Mouse (Mus musculus): ENCODE data around the gene Eif2ak4.

Gene Eif2ak4

DNA sequence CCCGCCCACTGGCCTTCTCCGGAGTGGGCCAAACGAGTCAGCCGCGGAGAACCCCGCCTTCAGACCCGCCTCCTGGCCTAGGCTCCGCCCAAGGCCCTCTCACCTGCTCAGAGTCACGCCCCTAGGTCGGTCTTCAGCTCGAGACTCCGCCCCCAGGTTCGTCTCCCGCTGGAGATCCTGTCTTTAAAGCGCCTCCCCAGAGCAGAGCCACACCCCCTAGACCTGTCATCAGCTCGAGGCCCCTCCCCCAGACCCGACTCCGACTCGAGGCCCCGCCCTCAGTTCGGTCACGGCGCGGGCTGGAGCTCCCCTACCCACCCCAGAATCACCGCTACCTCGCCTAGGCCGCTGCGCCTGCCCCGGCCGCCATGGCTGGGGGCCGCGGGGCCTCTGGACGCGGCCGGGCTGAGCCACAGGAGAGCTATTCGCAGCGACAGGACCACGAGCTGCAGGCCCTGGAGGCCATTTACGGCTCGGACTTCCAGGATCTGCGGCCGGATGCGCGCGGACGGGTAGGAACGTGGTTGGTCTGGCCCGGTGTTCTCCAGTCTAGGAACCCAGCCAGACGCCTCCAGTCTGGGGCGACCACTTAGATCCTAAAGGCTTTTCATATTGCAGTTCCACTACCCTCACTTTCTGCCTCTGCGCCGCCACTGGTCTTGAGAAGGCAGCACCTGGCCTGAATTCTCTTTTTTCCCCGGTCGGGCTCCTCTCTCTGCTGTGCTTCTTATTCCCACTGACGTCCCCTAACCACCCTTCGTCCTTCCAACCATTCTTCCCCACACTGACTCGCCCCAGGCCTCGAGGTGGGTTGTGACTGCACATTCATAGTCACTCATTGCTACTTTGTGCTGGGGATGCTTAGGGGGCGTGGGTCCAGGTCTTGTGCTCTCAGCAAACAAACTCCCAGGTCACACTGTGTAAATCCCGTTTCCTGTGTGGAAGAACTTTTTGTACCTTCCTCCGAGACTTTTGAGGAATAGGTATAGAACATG, at the start of gene Eif2ak4:
Gene Eif2ak4, plus strand, starts transcription at position 278 of the 995 bp plus-strand sequence.
- peak; percentile 98 to 99 for DNase-seq (ENCODE audit: low spot score in 2 of 2)

DNA sequence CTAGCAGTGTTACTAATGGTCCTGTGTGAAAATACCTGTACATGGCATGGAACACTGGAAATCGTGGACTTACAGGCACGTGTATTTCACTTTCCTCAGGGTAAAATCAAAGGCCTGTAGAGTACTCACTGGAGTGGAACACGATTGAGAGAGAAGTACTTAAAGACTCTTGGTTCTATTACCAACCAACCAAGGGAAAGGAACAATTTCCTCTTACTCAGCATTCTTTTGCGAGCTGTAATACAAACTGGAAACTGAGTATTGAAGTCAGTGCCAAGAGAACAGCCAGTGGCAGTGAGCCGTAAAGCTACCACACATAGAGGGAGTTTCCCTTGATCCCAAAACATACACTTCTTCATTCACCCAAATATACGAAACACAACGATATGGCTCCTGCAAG, 47.1 kb upstream of the Eif2ak4 start:
- no peak for DNase-seq (ENCODE audit: low spot score in 2 of 2)

DNA sequence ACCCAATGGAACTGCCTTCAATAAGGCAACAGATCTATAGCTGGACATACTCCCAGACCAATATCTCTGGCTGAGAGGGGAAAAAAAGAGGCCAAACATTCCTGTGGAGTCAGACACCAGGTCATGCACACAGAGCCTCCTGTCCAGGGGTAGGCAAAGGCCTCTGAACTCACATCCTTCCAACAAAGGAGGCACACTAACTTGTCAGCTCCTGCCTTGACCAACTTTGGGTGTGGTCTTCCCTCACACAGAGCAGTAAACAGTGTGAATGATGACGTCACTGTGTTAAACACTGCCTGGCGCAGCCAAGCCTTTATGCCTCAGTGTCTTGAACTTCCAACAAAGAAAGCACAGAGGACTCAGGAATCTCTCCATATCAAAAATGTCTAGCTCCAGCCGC, 44.5 kb upstream of the Eif2ak4 start:
- DNase-seq (ENCODE audit: low spot score in 2 of 2): no peak

DNA sequence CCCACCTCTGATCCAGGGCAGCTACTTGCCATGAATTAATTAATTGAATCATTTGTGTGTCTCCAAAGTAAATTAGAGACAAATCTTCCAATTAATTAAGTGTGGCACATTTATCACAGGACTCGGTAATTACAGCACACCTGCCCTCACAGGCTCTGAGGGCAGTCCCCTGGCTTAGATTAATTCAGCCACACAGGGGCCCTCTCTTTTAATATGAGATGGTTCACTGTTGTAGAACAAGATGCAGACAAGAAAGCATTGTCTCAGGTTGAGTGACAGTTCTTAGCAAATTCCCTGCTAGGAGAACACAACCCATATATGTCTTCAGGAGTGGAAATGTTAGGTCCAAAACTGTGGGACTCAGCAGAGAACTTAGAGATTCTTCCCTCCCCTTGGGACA, 42.9 kb upstream of the Eif2ak4 start:
- no peak for DNase-seq (ENCODE audit: low spot score in 2 of 2)

DNA sequence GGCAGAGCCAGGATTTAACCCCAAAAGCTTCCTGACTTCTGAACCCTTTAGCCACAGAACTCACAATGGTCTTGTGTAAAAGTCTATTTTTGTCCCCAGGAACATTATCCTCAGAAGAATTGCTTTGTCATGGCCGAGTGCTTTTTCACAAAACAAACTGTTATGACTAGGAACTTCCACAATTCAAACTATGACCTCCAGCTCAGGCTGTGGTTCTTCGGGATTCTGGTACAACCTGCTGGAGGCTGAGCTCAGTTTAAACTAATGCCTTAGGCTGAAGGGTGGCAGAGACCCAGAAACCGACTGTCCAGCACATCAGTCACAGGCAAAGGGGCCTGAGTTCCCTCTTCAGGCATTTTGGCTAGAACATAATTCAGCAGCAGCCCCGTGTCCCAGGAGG, 34.9 kb upstream of the Eif2ak4 start:
- DNase-seq (ENCODE audit: low spot score in 2 of 2): no peak

DNA sequence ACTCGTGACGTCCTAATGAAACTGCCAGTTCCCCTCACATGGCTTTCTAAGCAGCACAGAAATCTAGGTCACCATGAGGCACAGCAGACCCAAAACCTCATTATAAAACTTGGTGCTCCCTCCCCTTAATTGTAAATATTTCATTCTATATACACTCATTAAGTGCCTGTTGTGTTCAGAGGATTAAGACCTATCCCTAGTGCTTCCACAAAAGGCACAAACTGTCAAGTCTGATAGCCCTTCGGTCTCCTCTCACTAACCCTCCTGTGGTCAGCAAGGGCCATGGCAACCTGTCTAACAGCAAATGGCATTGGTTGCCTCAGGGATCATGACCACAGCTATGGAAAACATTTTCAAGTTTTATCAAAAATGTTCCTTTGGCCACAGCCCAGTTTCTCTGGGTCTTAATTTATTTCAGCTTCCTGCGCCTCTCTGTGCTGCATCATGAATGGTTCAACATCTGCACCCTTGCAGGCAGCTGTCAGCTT, 34.5 kb upstream of the Eif2ak4 start:
- DNase-seq (ENCODE audit: low spot score in 2 of 2): no peak

DNA sequence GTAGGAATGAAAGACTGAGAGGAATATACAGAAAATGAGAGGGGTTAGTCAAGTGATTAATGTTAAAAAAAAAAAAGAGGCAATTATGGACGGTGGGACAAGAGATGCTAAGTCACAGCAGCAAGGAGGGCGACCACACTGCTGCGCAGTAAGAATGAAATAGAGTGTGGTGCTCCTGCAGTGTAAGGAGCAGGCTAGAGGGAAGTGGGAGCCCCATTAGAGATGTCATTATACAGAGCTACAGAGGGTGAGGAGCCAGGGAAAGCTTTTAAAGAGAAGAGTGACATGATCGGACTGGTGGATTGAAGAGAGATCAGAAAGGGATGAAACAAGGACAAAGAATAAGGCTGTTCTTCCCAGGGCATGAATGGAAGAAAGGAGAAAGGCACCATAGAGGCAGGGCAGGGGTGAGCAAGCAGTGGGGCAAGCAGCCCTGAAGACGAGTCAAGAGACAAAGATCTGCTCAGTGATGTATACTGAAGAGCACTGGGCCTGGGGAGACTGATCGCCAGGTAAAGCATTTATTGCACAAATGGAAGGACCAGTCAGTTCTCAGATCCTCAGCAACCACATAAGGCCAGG, 33.2 kb upstream of the Eif2ak4 start:
- DNase-seq (ENCODE audit: low spot score in 2 of 2): no peak

DNA sequence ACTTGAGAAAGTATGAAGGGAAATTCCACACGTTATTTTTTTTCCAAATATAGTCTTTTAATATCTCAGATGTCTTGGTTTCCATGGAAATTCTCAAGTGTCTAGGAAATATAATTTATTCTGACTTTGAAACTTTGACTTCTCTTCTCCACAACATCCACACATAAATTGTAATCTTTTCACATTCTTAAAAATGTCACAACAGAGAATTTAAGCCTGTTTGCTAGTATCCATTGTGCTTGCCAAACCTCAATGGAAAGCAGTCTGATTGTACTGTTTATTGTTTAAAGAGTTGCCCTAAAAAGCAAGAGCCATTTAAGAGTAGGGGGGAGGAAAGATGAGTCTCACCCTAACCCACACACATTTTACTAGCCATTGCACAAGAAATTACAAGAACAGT, 16.6 kb upstream of the Eif2ak4 start:
- DNase-seq (ENCODE audit: low spot score in 2 of 2): no peak

DNA sequence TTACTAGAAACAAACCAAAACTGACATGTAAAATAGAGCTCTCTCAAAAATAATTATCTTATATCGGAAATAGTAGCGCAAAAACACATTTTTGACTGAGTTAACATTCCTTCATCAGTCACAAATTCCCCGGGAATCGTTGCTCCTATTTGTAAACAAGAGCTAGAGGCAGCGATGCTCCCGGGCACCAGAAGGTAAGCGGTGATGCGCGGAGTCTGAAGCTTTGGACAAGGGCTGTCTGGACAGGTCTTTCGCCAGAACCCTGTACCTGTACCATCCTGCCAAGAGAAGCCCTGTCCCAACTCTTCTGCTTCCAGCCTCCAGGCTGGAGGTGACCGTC, 15.9 kb upstream of the Eif2ak4 start:
- DNase-seq (ENCODE audit: low spot score in 2 of 2): no peak

DNA sequence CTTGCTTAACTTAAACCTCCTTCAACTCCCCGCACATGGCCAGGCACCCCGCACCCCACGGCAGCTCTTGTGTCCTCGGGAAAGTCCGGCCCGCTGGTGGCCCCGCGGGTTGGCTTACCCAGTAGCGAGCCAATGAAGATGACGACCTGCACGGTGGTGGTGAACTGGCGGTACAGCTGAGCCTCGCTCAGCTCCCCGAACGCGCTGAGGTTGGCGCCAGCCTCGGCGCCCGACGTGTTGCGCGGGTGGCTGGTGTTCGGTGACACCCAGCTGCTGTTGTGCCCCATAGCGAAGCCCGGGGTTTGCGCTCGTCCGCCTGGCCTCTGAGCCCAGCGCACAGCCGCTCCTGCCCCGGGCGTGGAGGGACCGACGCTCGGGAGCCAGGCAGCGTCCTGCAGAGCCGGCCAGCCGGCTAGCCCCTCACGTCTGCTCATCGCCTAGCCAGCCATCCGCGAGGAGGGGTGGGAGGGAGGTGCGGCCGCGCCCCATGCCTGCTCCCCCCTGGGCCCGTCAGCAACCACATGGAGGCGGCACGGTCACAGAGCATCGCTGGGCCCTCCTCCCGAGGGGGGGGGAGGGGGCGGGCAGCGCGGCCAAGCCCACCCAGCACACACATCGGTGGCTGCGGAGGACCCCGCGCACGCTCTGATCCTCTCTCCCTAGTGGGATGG, 15.4 kb upstream of the Eif2ak4 start, which contains the start of gene Gpr176:
Gene Gpr176, minus strand, starts transcription at position 519 of the 671 bp plus-strand sequence.
- peak; percentile 15 to 64 for DNase-seq (ENCODE audit: low spot score in 2 of 2)

DNA sequence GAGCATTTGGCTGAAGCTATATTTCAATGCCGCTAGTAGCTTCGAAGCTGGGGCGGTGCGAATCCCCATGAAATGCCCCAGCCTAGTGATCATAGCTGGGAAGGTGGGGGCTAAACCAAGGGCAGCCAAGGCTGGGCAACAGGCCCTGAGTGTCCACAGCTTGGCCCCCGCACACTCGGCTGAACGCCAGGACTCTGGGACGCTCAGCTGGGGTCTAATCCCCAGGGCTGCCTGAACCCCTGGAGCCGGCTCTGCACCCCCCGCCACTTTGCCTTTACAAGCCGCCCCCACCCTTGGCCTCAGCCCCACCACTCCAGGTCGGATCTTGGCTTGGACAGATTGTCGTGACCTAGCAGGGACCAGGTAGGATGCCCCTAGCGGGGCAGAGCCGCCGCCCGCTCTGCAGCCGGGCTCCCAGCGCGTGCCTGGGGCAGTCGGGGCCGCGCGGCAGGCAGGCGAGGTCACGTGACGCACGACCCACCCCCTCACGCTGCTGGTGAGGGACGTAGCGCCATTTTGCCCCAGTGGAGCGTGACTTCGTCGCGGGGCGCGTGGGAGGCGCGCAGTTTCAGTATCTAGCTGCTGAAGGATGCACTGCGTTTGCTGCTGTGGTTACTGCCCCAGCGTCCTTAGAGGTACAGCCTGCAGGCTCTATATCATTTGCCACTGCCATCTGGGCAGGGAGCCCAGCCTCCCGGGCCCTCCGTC, 14.7 kb upstream of the Eif2ak4 start:
- DNase-seq (ENCODE audit: low spot score in 2 of 2): peak; percentile 73 to 83

DNA sequence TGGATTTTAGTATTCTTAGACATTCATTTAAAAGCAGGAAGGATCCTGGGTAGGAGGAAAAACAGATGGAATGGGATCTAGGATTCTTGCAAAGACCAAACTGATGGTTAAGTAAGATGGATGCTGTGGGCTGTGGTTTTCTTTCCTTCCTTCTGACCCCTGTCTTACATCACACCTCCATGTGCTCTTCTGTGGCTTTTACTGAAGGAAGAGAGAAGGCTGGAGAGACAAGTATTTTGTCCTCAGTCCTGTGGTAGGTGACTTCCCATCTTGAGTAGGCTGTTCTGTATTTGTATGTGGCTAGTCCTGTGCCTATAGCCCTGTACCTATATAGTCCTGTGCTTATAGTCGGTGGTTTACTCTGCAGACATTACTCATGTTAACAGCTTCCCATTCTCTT, 12.9 kb upstream of the Eif2ak4 start:
- no peak for DNase-seq (ENCODE audit: low spot score in 2 of 2)

DNA sequence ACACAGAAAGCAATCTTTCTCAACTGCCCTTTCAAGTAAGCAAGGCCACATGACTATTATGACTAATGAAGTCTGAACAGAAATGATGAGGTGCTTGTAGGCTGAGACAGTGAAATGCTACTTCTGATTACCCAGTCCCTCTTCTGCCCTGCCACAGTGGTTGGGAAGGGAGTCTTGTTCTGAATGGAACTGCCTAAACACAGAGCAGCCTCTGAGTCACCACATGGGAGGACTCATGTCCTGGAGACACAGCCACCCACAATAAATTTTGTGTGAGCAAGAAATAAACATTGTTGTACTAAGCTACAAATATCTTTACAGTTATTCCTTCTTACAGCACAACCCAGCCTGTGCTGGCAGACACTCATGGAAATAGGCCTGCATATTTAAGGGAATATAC, 12.5 kb upstream of the Eif2ak4 start:
- no peak for DNase-seq (ENCODE audit: low spot score in 2 of 2)

DNA sequence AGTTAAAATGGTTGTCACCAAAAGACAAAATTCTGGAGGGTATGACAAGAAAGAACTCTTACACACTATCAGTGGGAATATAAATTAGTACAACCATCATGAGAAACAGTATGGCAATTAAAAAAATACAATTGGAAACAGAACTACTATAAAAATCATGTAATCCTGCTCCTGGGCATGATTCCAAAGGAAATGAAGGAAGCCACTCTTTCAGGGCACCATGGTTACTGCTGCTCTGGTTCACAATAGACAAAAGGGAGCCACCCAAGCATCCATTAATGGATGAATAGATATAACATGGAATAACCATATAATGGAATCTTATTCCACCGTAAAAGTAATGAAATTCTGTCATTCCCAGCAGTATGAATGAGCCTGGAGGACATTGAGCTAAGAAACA, 8.7 kb upstream of the Eif2ak4 start:
- no peak for DNase-seq (ENCODE audit: low spot score in 2 of 2)

DNA sequence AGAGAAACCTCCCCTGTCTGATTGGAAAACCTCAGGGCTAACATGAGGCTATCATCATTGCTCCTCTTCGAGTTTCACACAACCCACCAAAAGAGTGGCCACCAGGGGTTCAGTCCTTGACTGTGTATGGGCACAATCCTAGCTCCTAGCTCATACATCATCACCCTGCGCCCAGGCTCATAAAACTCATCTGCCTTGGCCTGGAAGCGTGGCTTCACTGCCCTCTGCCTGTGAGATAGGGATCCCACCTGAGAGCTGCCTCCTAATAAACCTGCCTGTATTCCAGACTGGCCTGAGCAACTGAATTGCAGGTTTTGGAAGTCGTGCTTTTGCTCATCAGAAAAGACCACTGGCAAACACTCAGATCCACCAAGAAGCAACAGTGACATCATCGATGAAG, 5.0 kb upstream of the Eif2ak4 start:
- no peak for DNase-seq (ENCODE audit: low spot score in 2 of 2)

DNA sequence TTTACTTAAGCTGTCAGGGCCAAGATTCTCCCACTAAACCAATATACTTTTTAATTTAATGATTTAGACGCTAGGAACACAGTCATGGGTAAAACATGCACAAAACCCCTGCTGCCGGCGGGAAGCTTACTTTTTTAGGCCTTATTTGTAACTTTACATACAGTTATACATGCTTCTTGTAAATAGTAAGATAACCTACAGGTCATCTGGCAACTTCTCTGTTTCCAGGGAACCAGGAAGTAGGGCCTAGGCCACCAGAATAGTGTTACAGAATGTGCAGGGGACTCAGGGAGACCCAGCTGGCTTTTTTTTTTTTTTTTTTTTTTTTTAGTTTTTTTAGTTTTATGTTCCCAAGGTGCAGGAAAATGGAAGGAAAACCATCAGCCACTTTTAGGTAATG, 1.2 kb downstream of the Eif2ak4 start:
- no peak for DNase-seq (ENCODE audit: low spot score in 2 of 2)

DNA sequence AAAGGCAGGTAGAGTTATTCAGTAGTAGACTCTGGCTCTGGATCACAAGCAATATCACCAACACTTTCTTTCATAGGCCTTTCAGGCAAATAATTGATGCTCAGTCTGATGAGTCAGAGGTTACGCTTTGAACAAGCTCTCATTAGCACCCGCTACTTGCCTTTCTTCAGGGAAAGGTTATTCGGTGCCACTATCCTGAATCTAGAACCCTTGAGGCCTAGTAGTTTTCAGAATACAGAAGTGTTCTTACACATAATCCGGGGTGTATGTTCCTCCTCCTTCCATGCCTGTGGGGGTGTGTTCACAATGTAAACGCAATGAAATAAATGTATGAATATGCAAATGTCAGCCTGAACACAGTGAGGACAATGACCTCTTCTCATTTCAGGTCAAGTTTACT, 1.7 kb downstream of the Eif2ak4 start:
- no peak for DNase-seq (ENCODE audit: low spot score in 2 of 2)

DNA sequence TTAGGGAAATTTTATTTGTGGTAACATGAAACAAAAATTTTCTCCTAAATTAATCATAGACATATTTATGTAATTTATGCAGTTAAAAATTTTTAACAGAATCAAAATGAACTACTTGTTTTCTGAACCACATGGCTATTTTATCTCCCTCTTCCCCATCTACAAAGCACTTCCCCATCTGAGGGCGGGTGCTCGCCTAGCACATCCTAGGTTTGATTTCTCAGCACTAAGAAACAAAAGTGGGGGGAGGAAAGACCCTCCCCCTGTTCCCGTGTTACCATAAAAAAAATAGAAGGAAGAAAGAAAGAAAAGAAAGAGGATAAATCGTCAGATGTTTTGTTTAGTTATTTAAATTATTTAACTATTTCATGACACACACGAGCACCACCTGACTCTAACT, 2.8 kb downstream of the Eif2ak4 start:
- DNase-seq (ENCODE audit: low spot score in 2 of 2): no peak

DNA sequence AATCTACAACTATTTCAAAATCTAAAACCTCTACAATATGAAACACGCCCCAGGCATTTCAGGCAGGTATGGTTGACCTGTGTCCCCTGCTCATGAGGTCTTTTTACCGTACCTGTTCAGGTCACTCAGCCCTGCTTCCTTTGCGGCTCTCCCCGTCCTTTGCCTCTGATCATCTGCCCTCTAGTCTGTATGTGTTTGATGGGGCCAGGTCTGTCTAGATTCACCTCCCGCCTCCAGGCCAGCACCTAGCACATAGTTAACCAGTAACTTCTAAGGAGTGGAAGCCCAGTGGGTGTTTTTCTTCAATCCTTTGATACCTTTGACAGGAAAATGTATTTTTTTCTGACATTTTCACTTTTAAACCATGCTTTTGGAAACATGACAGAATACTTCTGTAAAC, 11.3 kb downstream of the Eif2ak4 start:
- DNase-seq (ENCODE audit: low spot score in 2 of 2): no peak

DNA sequence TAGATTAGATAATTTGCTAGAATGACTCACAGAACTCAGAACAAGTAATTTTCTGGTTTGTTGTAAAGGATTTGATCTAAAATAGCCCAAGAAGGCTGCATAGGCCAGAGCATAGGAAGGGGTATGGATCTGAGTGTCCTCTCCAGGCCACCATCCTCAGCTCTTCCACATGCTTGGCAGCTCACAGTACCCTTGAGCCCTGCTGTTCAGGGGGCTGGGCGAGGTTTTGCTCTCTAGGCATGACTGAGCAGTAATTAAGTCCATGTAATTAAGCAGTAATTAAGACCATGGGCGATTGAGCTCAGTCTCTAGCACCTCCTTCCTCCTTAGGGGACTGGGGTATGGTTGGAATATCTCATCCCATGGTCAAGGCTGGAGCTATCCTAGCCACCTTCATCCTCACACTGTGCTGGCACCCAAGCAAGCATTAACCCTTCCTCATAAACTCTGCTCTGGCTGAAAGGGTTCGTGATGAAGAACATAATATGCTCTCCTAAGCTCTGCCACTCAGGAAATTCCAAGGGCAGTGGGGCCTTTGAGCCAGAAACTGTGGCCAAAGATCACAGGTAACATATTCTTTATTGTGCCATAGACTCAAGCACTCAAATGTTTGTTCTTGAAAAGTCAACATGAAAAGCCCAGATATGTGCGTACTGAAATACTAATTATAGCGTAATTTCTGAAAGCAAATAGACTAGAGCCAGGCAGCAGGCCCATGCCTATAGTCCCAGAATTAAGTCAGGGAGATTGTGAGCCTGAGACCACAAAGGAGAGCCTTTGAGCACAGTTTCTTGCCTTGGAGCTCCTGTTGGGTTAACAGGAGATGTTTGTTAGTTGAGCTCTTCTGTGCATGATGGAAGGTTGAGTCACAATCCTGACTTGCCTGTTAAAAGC, 13.7 kb downstream of the Eif2ak4 start:
- peak in 1 of 2 experiments; percentile 38 for DNase-seq (ENCODE audit: low spot score in 2 of 2)

DNA sequence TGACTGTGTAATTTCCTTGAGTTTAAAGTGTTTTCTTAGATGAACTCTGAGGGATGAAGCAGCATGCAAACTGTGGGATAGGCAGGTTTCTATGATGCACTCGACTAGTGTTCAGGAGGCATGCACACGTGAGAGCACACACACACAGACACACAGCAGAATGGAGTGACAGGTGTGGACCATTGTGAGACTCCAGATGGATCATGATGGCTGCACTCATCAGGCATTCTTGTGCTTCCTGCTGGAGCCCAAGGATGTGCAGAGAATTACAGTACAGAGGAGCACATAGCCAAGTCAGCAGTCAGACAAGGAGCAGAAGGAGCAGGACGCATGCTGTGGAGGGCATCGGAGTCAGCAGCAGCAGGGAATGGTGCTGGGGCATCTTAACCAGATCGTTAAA, 15.9 kb downstream of the Eif2ak4 start:
- no peak for DNase-seq (ENCODE audit: low spot score in 2 of 2)

Data from spleen, postnatal 4 days (tissue).